10 mouse cellular contexts compared by ENCODE assay signal in the genomic region with DNA sequence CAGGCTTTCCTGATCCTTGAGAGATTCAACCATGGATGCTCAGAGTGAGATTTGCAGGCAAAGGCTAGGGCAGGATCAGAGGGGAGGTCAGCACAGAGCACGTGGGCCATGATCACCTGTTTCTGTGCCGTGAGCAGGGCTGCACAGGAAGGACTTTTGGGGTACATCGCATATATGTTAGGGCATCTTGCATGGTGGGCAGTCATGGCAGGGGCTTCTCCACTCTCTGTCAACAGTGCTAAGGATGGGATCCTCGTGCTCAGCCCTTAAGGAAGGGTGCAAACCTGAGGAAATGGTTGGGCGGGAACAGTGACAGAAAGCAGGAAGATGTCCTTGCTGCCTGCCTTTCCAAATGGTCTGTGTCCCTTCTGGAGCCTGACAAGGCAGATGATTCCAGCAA.
DNase-seq lines count a peak whose midpoint lies in the region; ATAC-seq and TF ChIP-seq lines count a peak whose summit lies in the region.
"Had no signal": no experiment of that assay in that cellular context is flagged by ENCODE, and none has a peak within 500 bp of the region (broad histone marks: within the 10 kb centered on the region; RNA-seq: fewer than 3 reads in every experiment).

No protein-coding gene starts in this region.

- no peak for TF ChIP-seq CTCF in intestine, postnatal 0 days (IDR thresholded peaks at IDR 0.05; ENCODE audit: low read depth)

- no peaks in the 10 kb centered on the region for H3K36me3 ChIP-seq in kidney, embryonic 15.5 days
- H3K36me3 ChIP-seq in forebrain, embryonic 13.5 days (ENCODE audit: poor library complexity, severe bottlenecking): no peaks in the 10 kb centered on the region
- H3K36me3 ChIP-seq in intestine, postnatal 0 days (ENCODE audit: control insufficient read depth, insufficient read depth): no peaks in the 10 kb centered on the region
- H3K36me3 ChIP-seq in neural tube, embryonic 14.5 days (ENCODE audit: control insufficient read depth, insufficient read depth, low read length): no peaks in the 10 kb centered on the region
- H3K36me3 ChIP-seq: heart, embryonic 15.5 days; liver, embryonic 12.5 days had no signal

- peak overlapping the region; percentile 1; the same call in 1 of the 2 replicates for H3K9ac ChIP-seq in kidney, embryonic 15.5 days
- H3K9ac ChIP-seq in forebrain, embryonic 13.5 days: peak overlapping the region; percentile 45; the same call in 1 of the 2 replicates
- no peak overlapping the region for H3K9ac ChIP-seq in intestine, postnatal 0 days (ENCODE audit: low read depth, low read length)
- 0 out of 2 replicates have a peak overlapping the region, but pooled peaks have one; percentile 25 for H3K9ac ChIP-seq in neural tube, embryonic 14.5 days (replicated peaks; ENCODE audit: low read depth, low read length)
- H3K9ac ChIP-seq: heart, embryonic 15.5 days; liver, embryonic 12.5 days had no signal

- ATAC-seq in kidney, embryonic 15.5 days (replicated peaks; ENCODE audit: low FRiP score): peak; percentile 38; the same call in 1 of the 2 replicates
- peak; percentile 34 for ATAC-seq in forebrain, embryonic 13.5 days
- no peak for ATAC-seq in intestine, postnatal 0 days
- peak; percentile 33 for ATAC-seq in neural tube, embryonic 14.5 days (ENCODE audit: low read depth)

- H3K4me3 ChIP-seq in kidney, embryonic 15.5 days (replicated peaks): no peak overlapping the region
- no peak overlapping the region for H3K4me3 ChIP-seq in forebrain, embryonic 13.5 days
- no peak overlapping the region for H3K4me3 ChIP-seq in intestine, postnatal 0 days (ENCODE audit: low read depth, low read length)
- H3K4me3 ChIP-seq in neural tube, embryonic 14.5 days (ENCODE audit: low read depth, low read length): no peak overlapping the region
- H3K4me3 ChIP-seq: heart, embryonic 15.5 days; liver, embryonic 12.5 days had no signal

- H3K4me1 ChIP-seq in kidney, embryonic 15.5 days: peaks cover 36% of the 10 kb centered on the region
- peaks cover 15% of the 10 kb centered on the region for H3K4me1 ChIP-seq in forebrain, embryonic 13.5 days
- peaks cover 24% of the 10 kb centered on the region for H3K4me1 ChIP-seq in intestine, postnatal 0 days (replicated peaks; ENCODE audit: control insufficient read depth, insufficient read depth, low read length)
- H3K4me1 ChIP-seq in neural tube, embryonic 14.5 days (ENCODE audit: control insufficient read depth, insufficient read depth, low read length): peaks cover 11% of the 10 kb centered on the region

- 64% methylated on average over 5 of the region's 5 CpGs for WGBS in kidney, embryonic 15.5 days
- WGBS in forebrain, embryonic 13.5 days: 67% methylated on average over 5 of the region's 5 CpGs
- 48% methylated on average over 5 of the region's 5 CpGs for WGBS in intestine, postnatal 0 days
- 63% methylated on average over 5 of the region's 5 CpGs for WGBS in neural tube, embryonic 14.5 days

- no peaks in the 10 kb centered on the region for H3K9me3 ChIP-seq in kidney, embryonic 15.5 days (replicated peaks)
- H3K9me3 ChIP-seq in forebrain, embryonic 13.5 days (replicated peaks): no peaks in the 10 kb centered on the region
- H3K9me3 ChIP-seq in intestine, postnatal 0 days (ENCODE audit: control insufficient read depth): no peaks in the 10 kb centered on the region
- H3K9me3 ChIP-seq in neural tube, embryonic 14.5 days (ENCODE audit: control insufficient read depth, low read length): no peaks in the 10 kb centered on the region
- H3K9me3 ChIP-seq: heart, embryonic 15.5 days; liver, embryonic 12.5 days had no signal

- DNase-seq in kidney, postnatal 36 days: no peak
- DNase-seq in frontal cortex, postnatal 36 days (ENCODE audit: low spot score in 2 of 2): no peak
- DNase-seq in testis, postnatal 10 days (ENCODE audit: low spot score): no peak
- DNase-seq in natural killer cell, adult 2 months (ENCODE audit: low spot score in 2 of 2): no peak

- peak overlapping the region; percentile 38 for H3K27ac ChIP-seq in kidney, embryonic 15.5 days
- peak overlapping the region; percentile 5; the same call in 1 of the 2 replicates for H3K27ac ChIP-seq in forebrain, embryonic 13.5 days
- peak overlapping the region; percentile 94; the same call in 1 of the 2 replicates for H3K27ac ChIP-seq in intestine, postnatal 0 days (ENCODE audit: low read depth, low read length)
- no peak overlapping the region for H3K27ac ChIP-seq in neural tube, embryonic 14.5 days (ENCODE audit: low read depth, low read length)
- H3K27ac ChIP-seq: heart, embryonic 15.5 days; liver, embryonic 12.5 days had no signal

- no peaks in the 10 kb centered on the region for H3K27me3 ChIP-seq in kidney, embryonic 15.5 days
- no peaks in the 10 kb centered on the region for H3K27me3 ChIP-seq in forebrain, embryonic 13.5 days
- H3K27me3 ChIP-seq in intestine, postnatal 0 days (replicated peaks; ENCODE audit: control insufficient read depth, insufficient read depth, low read length): no peaks in the 10 kb centered on the region
- H3K27me3 ChIP-seq in neural tube, embryonic 14.5 days (ENCODE audit: control insufficient read depth, insufficient read depth, low read length): no peaks in the 10 kb centered on the region
- H3K27me3 ChIP-seq: heart, embryonic 15.5 days had no signal

- H3K4me2 ChIP-seq in kidney, embryonic 15.5 days: peak overlapping the region; percentile 36; the same call in 1 of the 2 replicates
- H3K4me2 ChIP-seq in forebrain, embryonic 13.5 days: peak overlapping the region; percentile 23
- no peak overlapping the region for H3K4me2 ChIP-seq in intestine, postnatal 0 days (replicated peaks; ENCODE audit: low read depth)
- H3K4me2 ChIP-seq in neural tube, embryonic 14.5 days (ENCODE audit: low read depth, low read length): 0 out of 2 replicates have a peak overlapping the region, but pooled peaks have one; percentile 3
- H3K4me2 ChIP-seq: heart, embryonic 15.5 days; liver, embryonic 12.5 days had no signal
